Mouse (Mus musculus): ENCODE results near the gene Rsg1. TPM values are rescaled to one million over a fixed set of nuclear protein-coding genes. Genes with fewer than 3 reads are reported as not detected.
A peak's percentile ranks its signal among the peaks of the same experiment; 100 is the strongest.

Gene Rsg1
- polyA plus RNA-seq, 1 experiment from 2014 or later, result 5.8 TPM

- H3K36me3 ChIP-seq, result no peaks in the 10 kb centered on the region
- H3K4me1 ChIP-seq, result peaks cover 73% of the 10 kb centered on the region
- WGBS, result 38% methylated on average over 15 of the region's 15 CpGs
- peak overlapping the region; percentile 90 for H3K27ac ChIP-seq
- no peak overlapping the region for H3K9ac ChIP-seq
- H3K4me3 ChIP-seq (replicated peaks), result 0 out of 2 replicates have a peak overlapping the region, but pooled peaks have one; percentile 40
- no peaks in the 10 kb centered on the region for H3K9me3 ChIP-seq
- H3K4me2 ChIP-seq, result peak overlapping the region; percentile 44
- ATAC-seq (ENCODE audit: insufficient read depth, low FRiP score, low read depth), result no peak
- peaks cover 9% of the 10 kb centered on the region for H3K27me3 ChIP-seq (replicated peaks)
Observed at GRCm38 (mm10) chr4:141241861-141242260, 28.1 kb downstream of the Rsg1 start.

GRCm38 (mm10) chr4:141242651-141243241, 29.0 kb downstream of the Rsg1 start:
- peaks cover 18% of the 10 kb centered on the region for H3K27me3 ChIP-seq (replicated peaks)
- no peaks in the 10 kb centered on the region for H3K9me3 ChIP-seq
- no peaks in the 10 kb centered on the region for H3K36me3 ChIP-seq
- ATAC-seq (ENCODE audit: insufficient read depth, low FRiP score, low read depth), result peak; percentile 49
- WGBS, result 15% methylated on average over 10 of the region's 11 CpGs
- H3K4me2 ChIP-seq, result peak overlapping the region; percentile 44
- H3K27ac ChIP-seq, result peak overlapping the region; percentile 90
- peaks cover 82% of the 10 kb centered on the region for H3K4me1 ChIP-seq
- peak overlapping the region; percentile 40 for H3K4me3 ChIP-seq (replicated peaks)
- no peak overlapping the region for H3K9ac ChIP-seq

GRCm38 (mm10) chr4:141243636-141244035, 29.9 kb downstream of the Rsg1 start:
- ATAC-seq (ENCODE audit: insufficient read depth, low FRiP score, low read depth), result no peak
- Histone ChIP-seq H3K9me3 (no peaks in the 10 kb centered on the region), H3K27ac (no peak overlapping the region; the same call in 1 of the 2 replicates), H3K4me2 (peak overlapping the region; percentile 44), H3K27me3 (replicated peaks) (peaks cover 19% of the 10 kb centered on the region), H3K4me1 (peaks cover 84% of the 10 kb centered on the region), H3K4me3 (replicated peaks) (peak overlapping the region; percentile 40), H3K36me3 (no peaks in the 10 kb centered on the region), H3K9ac (no peak overlapping the region)
- 38% methylated on average over 5 of the region's 5 CpGs for WGBS

GRCm38 (mm10) chr4:141244401-141244800, 30.6 kb downstream of the Rsg1 start:
- no peaks in the 10 kb centered on the region for H3K36me3 ChIP-seq
- peaks cover 81% of the 10 kb centered on the region for H3K4me1 ChIP-seq
- 53% methylated on average over 5 of the region's 5 CpGs for WGBS
- H3K27me3 ChIP-seq (replicated peaks), result peaks cover 25% of the 10 kb centered on the region
- peak overlapping the region; percentile 40 for H3K4me3 ChIP-seq (replicated peaks)
- ATAC-seq (ENCODE audit: insufficient read depth, low FRiP score, low read depth), result no peak
- H3K27ac ChIP-seq, result peak overlapping the region; percentile 76
- H3K9ac ChIP-seq, result peak overlapping the region; percentile 16; the same call in 1 of the 2 replicates
- no peaks in the 10 kb centered on the region for H3K9me3 ChIP-seq
- H3K4me2 ChIP-seq, result peak overlapping the region; percentile 44

GRCm38 (mm10) chr4:141244931-141245425, 31.2 kb downstream of the Rsg1 start:
- Histone ChIP-seq H3K36me3 (no peaks in the 10 kb centered on the region), H3K9me3 (no peaks in the 10 kb centered on the region), H3K4me2 (peak overlapping the region; percentile 44), H3K27me3 (replicated peaks) (peaks cover 25% of the 10 kb centered on the region), H3K4me3 (replicated peaks) (peak overlapping the region; percentile 40), H3K4me1 (peaks cover 76% of the 10 kb centered on the region), H3K27ac (peak overlapping the region; percentile 76), H3K9ac (no peak overlapping the region)
- WGBS, result 16% methylated on average over 9 of the region's 9 CpGs
- no peak for ATAC-seq (ENCODE audit: insufficient read depth, low FRiP score, low read depth)

- Histone ChIP-seq H3K9ac (no peak overlapping the region), H3K36me3 (0 out of 2 replicates have a peak, but pooled peaks cover 5% of the 10 kb centered on the region), H3K4me3 (replicated peaks) (peak overlapping the region; percentile 17), H3K27ac (no peak overlapping the region), H3K27me3 (replicated peaks) (peaks cover 22% of the 10 kb centered on the region), H3K4me1 (peaks cover 64% of the 10 kb centered on the region), H3K4me2 (peak overlapping the region; percentile 80), H3K9me3 (no peaks in the 10 kb centered on the region)
- no peak for ATAC-seq (ENCODE audit: insufficient read depth, low FRiP score, low read depth)
- WGBS, result 32% methylated on average over 24 of the region's 24 CpGs
Observed at GRCm38 (mm10) chr4:141246089-141246997, 32.6 kb downstream of the Rsg1 start.

DNA sequence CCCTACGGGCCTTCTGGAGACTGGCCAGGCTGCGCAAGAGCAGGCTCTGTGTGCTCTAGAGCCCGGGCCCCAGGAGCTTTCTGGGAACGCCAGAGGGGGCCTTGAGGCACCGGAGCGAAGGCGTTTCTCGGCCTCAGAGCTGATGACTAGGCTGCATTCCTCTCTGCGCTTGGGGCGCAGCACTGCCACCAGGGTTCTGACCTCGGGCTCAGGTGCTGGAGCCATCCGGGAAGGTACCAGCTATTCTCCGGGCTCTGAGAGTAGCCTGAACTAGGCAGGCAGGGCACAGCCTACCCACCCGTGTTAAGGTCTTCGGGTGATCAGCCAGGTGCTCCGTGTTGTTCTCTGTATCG, 33.2 kb downstream of the Rsg1 start:
- no peak overlapping the region for H3K27ac ChIP-seq
- no peaks in the 10 kb centered on the region for H3K9me3 ChIP-seq
- H3K4me2 ChIP-seq, result peak overlapping the region; percentile 80
- H3K4me1 ChIP-seq, result peaks cover 59% of the 10 kb centered on the region
- peak overlapping the region; percentile 49 for H3K4me3 ChIP-seq (replicated peaks)
- WGBS, result 14% methylated on average over 17 of the region's 17 CpGs
- 0 out of 2 replicates have a peak, but pooled peaks cover 7% of the 10 kb centered on the region for H3K36me3 ChIP-seq
- H3K27me3 ChIP-seq (replicated peaks), result peaks cover 22% of the 10 kb centered on the region
- no peak overlapping the region for H3K9ac ChIP-seq
- no peak for ATAC-seq (ENCODE audit: insufficient read depth, low FRiP score, low read depth)

- Histone ChIP-seq H3K9me3 (no peaks in the 10 kb centered on the region), H3K4me1 (peaks cover 50% of the 10 kb centered on the region), H3K27me3 (replicated peaks) (peaks cover 22% of the 10 kb centered on the region), H3K27ac (peak overlapping the region; percentile 51), H3K9ac (peak overlapping the region; percentile 22; the same call in 1 of the 2 replicates), H3K36me3 (0 out of 2 replicates have a peak, but pooled peaks cover 7% of the 10 kb centered on the region), H3K4me2 (peak overlapping the region; percentile 80), H3K4me3 (replicated peaks) (peak overlapping the region; percentile 49)
- WGBS, result 1% methylated on average over 57 of the region's 60 CpGs
- peak; percentile 54 for ATAC-seq (ENCODE audit: insufficient read depth, low FRiP score, low read depth)
Observed at GRCm38 (mm10) chr4:141247776-141248613, 34.2 kb downstream of the Rsg1 start.

DNA sequence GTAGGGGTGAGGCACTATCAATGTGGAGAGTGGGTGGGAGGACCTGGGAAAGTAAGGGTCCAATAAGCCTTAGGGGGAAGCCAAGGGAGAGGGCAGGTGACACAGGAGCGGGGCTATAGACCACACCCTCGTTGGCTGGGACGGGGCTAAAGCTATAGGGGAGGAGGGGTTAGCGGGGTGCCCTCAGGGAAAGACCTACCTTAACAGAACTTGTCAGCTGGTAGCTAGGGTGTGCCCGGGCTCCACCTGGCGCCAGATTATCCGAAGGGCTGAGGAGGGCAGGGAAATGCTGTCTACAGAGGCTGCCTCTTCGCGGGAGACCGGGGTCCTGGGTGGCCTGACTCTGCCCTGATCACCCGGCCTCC, 34.8 kb downstream of the Rsg1 start:
- H3K27ac ChIP-seq, result 0 out of 2 replicates have a peak overlapping the region, but pooled peaks have one; percentile 51
- H3K4me3 ChIP-seq (replicated peaks), result peak overlapping the region; percentile 49

GRCm38 (mm10) chr4:141249383-141249782, 35.6 kb downstream of the Rsg1 start:
- WGBS, result 84% methylated on average over 11 of the region's 11 CpGs
- peaks cover 50% of the 10 kb centered on the region for H3K4me1 ChIP-seq
- no peaks in the 10 kb centered on the region for H3K9me3 ChIP-seq
- H3K36me3 ChIP-seq, result 0 out of 2 replicates have a peak, but pooled peaks cover 7% of the 10 kb centered on the region
- H3K27me3 ChIP-seq (replicated peaks), result peaks cover 22% of the 10 kb centered on the region
- no peak overlapping the region for H3K4me3 ChIP-seq (replicated peaks)
- H3K27ac ChIP-seq, result no peak overlapping the region
- H3K9ac ChIP-seq, result no peak overlapping the region
- no peak for ATAC-seq (ENCODE audit: insufficient read depth, low FRiP score, low read depth)
- H3K4me2 ChIP-seq, result no peak overlapping the region

More for the DNA sequence above, 34.8 kb downstream of the Rsg1 start:
- WGBS, result 14% methylated on average over 11 of the region's 11 CpGs
- H3K27me3 ChIP-seq (replicated peaks), result peaks cover 22% of the 10 kb centered on the region
- H3K4me1 ChIP-seq, result peaks cover 47% of the 10 kb centered on the region
- H3K9me3 ChIP-seq, result no peaks in the 10 kb centered on the region
- H3K9ac ChIP-seq, result no peak overlapping the region
- 0 out of 2 replicates have a peak, but pooled peaks cover 7% of the 10 kb centered on the region for H3K36me3 ChIP-seq
- H3K4me2 ChIP-seq, result peak overlapping the region; percentile 80
- ATAC-seq (ENCODE audit: insufficient read depth, low FRiP score, low read depth), result peak; percentile 45

- H3K4me3 ChIP-seq (replicated peaks), result no peak overlapping the region
- no peak overlapping the region for H3K4me2 ChIP-seq
- 0 out of 2 replicates have a peak, but pooled peaks cover 12% of the 10 kb centered on the region for H3K36me3 ChIP-seq
- peaks cover 22% of the 10 kb centered on the region for H3K27me3 ChIP-seq (replicated peaks)
- peaks cover 42% of the 10 kb centered on the region for H3K4me1 ChIP-seq
- no peaks in the 10 kb centered on the region for H3K9me3 ChIP-seq
- no peak overlapping the region for H3K27ac ChIP-seq
- 84% methylated on average over 8 of the region's 8 CpGs for WGBS
- no peak for ATAC-seq (ENCODE audit: insufficient read depth, low FRiP score, low read depth)
- no peak overlapping the region for H3K9ac ChIP-seq
Observed at GRCm38 (mm10) chr4:141251071-141251470, 37.3 kb downstream of the Rsg1 start.

Measured in stomach, embryonic 15.5 days (tissue).